Mouse (Mus musculus) MEL (cell line): ENCODE results near the gene Cchcr1. TPM values are rescaled to one million over a fixed set of nuclear protein-coding genes. Genes with fewer than 3 reads are reported as not detected.

ENCODE experiments used
- DNase-seq: peaks from one replicate; pipeline ENCODE4 v3.0.0; 2011; ENCODE audit warnings: low read depth, low spot score
- H3K27ac ChIP-seq: 2 replicates; pipeline ENCODE4 v1.5.1; 2012; ENCODE audit warnings: low read depth, mild to moderate bottlenecking, control low read depth, low read length, moderate library complexity; ENCODE audit not compliant: control insufficient read depth
- H3K27me3 ChIP-seq, 2 experiments: fragments of 150-350 bp in 1 of 2; sonication (generic) in 1 of 2; 2 replicates each; pipeline ENCODE4 v1.6.1; 2012; ENCODE audit warnings: low read length in 2 of 2, mild to moderate bottlenecking in 2 of 2, improper control_type of control experiment in 1 of 2, moderate library complexity in 1 of 2; ENCODE audit not compliant: insufficient read depth in 2 of 2, control insufficient read depth in 1 of 2
- H3K36me3 ChIP-seq, 2 experiments: 2 replicates each; pipeline ENCODE4 v1.6.1; 2012 to 2014; ENCODE audit warnings: low read length in 2 of 2, improper control_type of control experiment in 1 of 2, inconsistent platforms in 1 of 2, mild to moderate bottlenecking in 1 of 2; ENCODE audit not compliant: insufficient read depth in 2 of 2, control insufficient read depth in 1 of 2
- H3K4me1 ChIP-seq, 2 experiments: fragments of 150-350 bp in 1 of 2; sonication (generic) in 1 of 2; 2 replicates each; pipeline ENCODE4 v1.6.1; 2012; ENCODE audit warnings: low read length in 2 of 2, improper control_type of control experiment in 1 of 2, mild to moderate bottlenecking in 1 of 2; ENCODE audit not compliant: insufficient read depth in 2 of 2, control insufficient read depth in 1 of 2
- H3K4me3 ChIP-seq, 2 experiments: fragments of 150-350 bp in 1 of 2; sonication (generic) in 1 of 2; 2 replicates each; pipeline ENCODE4 v1.5.1; 2012; ENCODE audit warnings: low read depth in 2 of 2, low read length in 2 of 2, mild to moderate bottlenecking in 2 of 2, moderate library complexity in 2 of 2, control low read depth in 1 of 2, improper control_type of control experiment in 1 of 2; ENCODE audit not compliant: control insufficient read depth in 1 of 2, insufficient read depth in 1 of 2
- H3K79me2 ChIP-seq: 2 replicates; pipeline ENCODE4 v1.6.1; 2012; ENCODE audit warnings: mild to moderate bottlenecking, low read length, moderate library complexity; ENCODE audit not compliant: control insufficient read depth, poor library complexity, insufficient read depth
- H3K9ac ChIP-seq: 2 replicates; pipeline ENCODE4 v1.6.1; 2012; ENCODE audit warnings: low read depth, mild to moderate bottlenecking, control low read depth, low read length, moderate library complexity; ENCODE audit not compliant: control insufficient read depth, poor library complexity, severe bottlenecking
- H3K9me3 ChIP-seq: fragments of 150-350 bp; sonication (generic); replicated peaks from 2 replicates; pipeline ENCODE4 v1.6.1; 2012; ENCODE audit warnings: mild to moderate bottlenecking, low read length, improper control_type of control experiment, moderate library complexity; ENCODE audit not compliant: insufficient read depth
- CHD2 ChIP-seq: IDR thresholded peaks from 2 replicates; pipeline ENCODE4 v1.6.1; 2011; ENCODE audit warnings: low read length, improper control_type of control experiment
- CTCF ChIP-seq, 3 experiments: IDR thresholded peaks in 2 of 3; conservative IDR thresholded peaks in 1 of 3; 2 replicates each; pipeline ENCODE4 v1.5.1; 2011 to 2012; ENCODE audit warnings: low read length in 3 of 3, low read depth in 2 of 3, mild to moderate bottlenecking in 2 of 3, improper control_type of control experiment in 1 of 3, inconsistent platforms in 1 of 3, mixed read lengths in 1 of 3, moderate library complexity in 1 of 3; ENCODE audit not compliant: control insufficient read depth in 1 of 3, insufficient read depth in 1 of 3, poor library complexity in 1 of 3, severe bottlenecking in 1 of 3
- ELF1 ChIP-seq: IDR thresholded peaks from 2 replicates; pipeline ENCODE4 v1.6.1; 2014; ENCODE audit warnings: low read depth, mild to moderate bottlenecking, inconsistent platforms, low read length, improper control_type of control experiment, moderate library complexity
- ETS1 ChIP-seq: IDR thresholded peaks from 2 replicates; pipeline ENCODE4 v1.6.1; 2012; ENCODE audit warnings: low read depth, mild to moderate bottlenecking, inconsistent platforms, low read length, improper control_type of control experiment, moderate library complexity
- GABPA ChIP-seq: IDR thresholded peaks from 2 replicates; pipeline ENCODE4 v1.6.1; 2012; ENCODE audit warnings: low read depth, mild to moderate bottlenecking, inconsistent platforms, low read length, improper control_type of control experiment, moderate library complexity
- GATA1 ChIP-seq: IDR thresholded peaks from 2 replicates; pipeline ENCODE4 v1.6.1; 2011; ENCODE audit warnings: low read depth, low read length, improper control_type of control experiment
- KAT2A ChIP-seq: conservative IDR thresholded peaks from 2 replicates; pipeline ENCODE4 v1.6.1; 2012; ENCODE audit warnings: low read depth, low read length, improper control_type of control experiment, inconsistent platforms
- MAFK ChIP-seq: IDR thresholded peaks from 2 replicates; pipeline ENCODE4 v1.6.1; 2011; ENCODE audit warnings: low read depth, mild to moderate bottlenecking, low read length, improper control_type of control experiment, borderline replicate concordance
- MYB ChIP-seq: IDR thresholded peaks from 2 replicates; pipeline ENCODE4 v1.6.1; 2011; ENCODE audit warnings: mild to moderate bottlenecking, low read depth, low read length, improper control_type of control experiment
- MYC ChIP-seq: IDR thresholded peaks from 2 replicates; pipeline ENCODE4 v1.6.1; 2011; ENCODE audit warnings: low read depth, mild to moderate bottlenecking, low read length, improper control_type of control experiment, moderate library complexity
- NELFE ChIP-seq: IDR thresholded peaks from 2 replicates; pipeline ENCODE4 v1.6.1; 2011; ENCODE audit warnings: low read depth, low read length, improper control_type of control experiment
- POLR2A ChIP-seq, 2 experiments: IDR thresholded peaks; 2 replicates each; pipeline ENCODE4 v1.6.1; 2011 to 2012; ENCODE audit warnings: low read length in 2 of 2, mild to moderate bottlenecking in 2 of 2, control low read depth in 1 of 2, improper control_type of control experiment in 1 of 2, low read depth in 1 of 2, moderate library complexity in 1 of 2; ENCODE audit not compliant: control insufficient read depth in 1 of 2, insufficient read depth in 1 of 2, poor library complexity in 1 of 2
- POLR2AphosphoS5 ChIP-seq: IDR thresholded peaks from 2 replicates; pipeline ENCODE4 v1.6.1; 2012; ENCODE audit warnings: low read depth, borderline replicate concordance, mild to moderate bottlenecking, inconsistent platforms, low read length, moderate library complexity, mixed read lengths
- RCOR1 ChIP-seq: IDR thresholded peaks from 2 replicates; pipeline ENCODE4 v1.6.1; 2012; ENCODE audit warnings: low read depth, mild to moderate bottlenecking, inconsistent platforms, low read length, improper control_type of control experiment
- TAL1 ChIP-seq: IDR thresholded peaks from 2 replicates; pipeline ENCODE4 v1.6.1; 2012; ENCODE audit warnings: mild to moderate bottlenecking, inconsistent platforms, low read length, moderate library complexity, mixed read lengths
- USF2 ChIP-seq, 2 experiments: IDR thresholded peaks; 2 replicates each; pipeline ENCODE4 v1.6.1; 2011 to 2012; ENCODE audit warnings: improper control_type of control experiment in 2 of 2, low read length in 2 of 2, borderline replicate concordance in 1 of 2, inconsistent platforms in 1 of 2, low read depth in 1 of 2, mild to moderate bottlenecking in 1 of 2; ENCODE audit not compliant: insufficient read depth in 1 of 2
- ZKSCAN1 ChIP-seq: IDR thresholded peaks from 2 replicates; pipeline ENCODE4 v1.6.1; 2012; ENCODE audit warnings: low read depth, mild to moderate bottlenecking, inconsistent platforms, low read length, improper control_type of control experiment, moderate library complexity
- ZMIZ1 ChIP-seq: IDR thresholded peaks from 2 replicates; pipeline ENCODE4 v1.6.1; 2012; ENCODE audit warnings: low read depth, mild to moderate bottlenecking, inconsistent platforms, low read length, improper control_type of control experiment, moderate library complexity
- ZNF384 ChIP-seq: IDR thresholded peaks from 2 replicates; pipeline ENCODE4 v1.6.1; 2012; ENCODE audit warnings: low read depth, mild to moderate bottlenecking, inconsistent platforms, low read length, improper control_type of control experiment
- polyA plus RNA-seq, 2 experiments: library from polyadenylated mRNA; stranded (reverse) in 1 of 2; unstranded in 1 of 2; fragments of >175 nt in 1 of 2; fragments of >200 nt in 1 of 2; gene quantifications; 2 replicates each; pipeline versions ENCODE4 v1.2.1 to v1.2.4; 2012; ENCODE audit warnings: low replicate concordance in 2 of 2, low read depth in 1 of 2; ENCODE audit not compliant: insufficient read length in 2 of 2, insufficient read depth in 1 of 2, missing spikeins in 1 of 2
- total RNA-seq: library from RNA; depleted of rRNA; stranded (reverse); fragments of 300-350 nt; gene quantifications from 2 replicates; pipeline ENCODE4 v1.2.3, GENCODE M21; 2012

Cchcr1 gene
- total and polyA plus RNA-seq, 3 experiments, result 14.3 to 21.7 TPM; not detected in 1

DNA sequence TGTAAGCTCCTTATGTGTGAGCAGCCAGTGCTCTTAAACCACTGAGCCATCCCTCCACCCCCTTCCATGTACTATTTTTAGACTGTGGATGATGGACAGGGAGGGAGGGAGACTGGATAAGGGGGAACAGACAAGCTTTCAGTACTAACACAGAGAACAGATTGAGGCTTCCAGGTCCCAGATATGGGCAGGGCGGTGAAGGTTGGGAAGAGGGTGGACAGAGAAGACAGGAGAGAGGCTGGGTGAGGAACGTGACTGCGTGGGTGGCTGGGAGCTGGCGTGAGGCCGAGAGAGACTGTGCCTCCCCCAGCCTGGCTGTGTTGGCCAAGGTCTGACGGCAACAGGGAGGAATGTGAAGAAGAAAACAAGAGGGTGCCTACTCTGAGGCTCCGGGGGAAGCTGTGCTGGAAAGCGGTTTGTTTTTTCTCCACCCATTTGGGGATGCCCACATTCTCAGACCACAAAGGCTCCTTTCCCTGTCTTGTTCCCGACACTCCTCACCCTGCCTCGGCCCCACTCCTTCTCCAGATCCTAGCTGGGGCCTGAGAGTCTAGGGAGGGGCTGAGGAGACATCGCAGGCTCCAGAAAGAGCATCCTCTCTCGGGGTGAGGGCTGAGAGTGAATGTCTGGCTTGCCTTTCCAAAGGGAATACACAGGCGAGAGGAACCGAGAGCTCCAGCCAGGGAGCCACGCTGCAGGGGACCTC is 32.7 kb downstream of the Cchcr1 start:
- Histone ChIP-seq H3K4me1 (no peaks in the 10 kb centered on the region), H3K9ac (no peak overlapping the region), H3K79me2 (no peaks in the 10 kb centered on the region), H3K27me3 (no peaks in the 10 kb centered on the region), H3K36me3 (no peaks in the 10 kb centered on the region), H3K9me3 (no peaks in the 10 kb centered on the region), H3K27ac (no peak overlapping the region), H3K4me3 (no peak overlapping the region)
- TF ChIP-seq USF2 (IDR thresholded peaks at IDR 0.05; ENCODE audit: borderline replicate concordance in 1 of 2, insufficient read depth in 1 of 2, low read depth in 1 of 2, low read length in 2 of 2) (no peak), KAT2A (no peak), RCOR1 (no peak), CHD2 (no peak), GATA1 (no peak), POLR2AphosphoS5 (no peak), GABPA (no peak)
- TF ChIP-seq, all 39 proteins: peak for 0
- DNase-seq, result no peak

DNA sequence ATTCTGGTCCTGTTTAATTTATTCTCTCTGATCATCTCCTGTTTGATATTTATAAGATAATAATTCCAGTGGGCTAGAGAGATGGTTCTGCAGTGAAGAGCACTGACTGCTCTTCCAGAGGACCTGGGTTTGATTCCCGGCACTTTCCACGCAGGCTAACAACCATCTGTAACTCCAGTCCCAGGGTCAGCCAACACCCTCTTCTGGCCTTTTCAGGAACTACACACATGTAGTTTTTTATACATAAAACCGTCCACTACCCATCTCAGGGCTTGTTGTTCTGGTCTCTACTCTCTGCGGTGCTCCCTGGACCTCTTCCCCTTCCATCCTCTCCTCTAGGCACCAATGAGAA is 33.2 kb downstream of the Cchcr1 start:
- Histone ChIP-seq H3K27ac (no peak overlapping the region), H3K27me3 (no peaks in the 10 kb centered on the region), H3K4me3 (no peak overlapping the region), H3K79me2 (no peaks in the 10 kb centered on the region), H3K9me3 (no peaks in the 10 kb centered on the region), H3K4me1 (no peaks in the 10 kb centered on the region), H3K9ac (no peak overlapping the region), H3K36me3 (no peaks in the 10 kb centered on the region)
- no peak for DNase-seq
- TF ChIP-seq RCOR1 (no peak), ZMIZ1 (no peak), ZKSCAN1 (no peak), CTCF (IDR thresholded peaks at IDR 0.05 in 2 of 3, conservative IDR thresholded peaks at IDR 0.05 in 1 of 3; ENCODE audit: control insufficient read depth in 1 of 3, insufficient read depth in 1 of 3, low read depth in 2 of 3, low read length in 3 of 3, poor library complexity in 1 of 3, severe bottlenecking in 1 of 3) (peak in 2 of 3 experiments; percentile 18 to 27; a peak in 3 of 6 replicates)

DNA sequence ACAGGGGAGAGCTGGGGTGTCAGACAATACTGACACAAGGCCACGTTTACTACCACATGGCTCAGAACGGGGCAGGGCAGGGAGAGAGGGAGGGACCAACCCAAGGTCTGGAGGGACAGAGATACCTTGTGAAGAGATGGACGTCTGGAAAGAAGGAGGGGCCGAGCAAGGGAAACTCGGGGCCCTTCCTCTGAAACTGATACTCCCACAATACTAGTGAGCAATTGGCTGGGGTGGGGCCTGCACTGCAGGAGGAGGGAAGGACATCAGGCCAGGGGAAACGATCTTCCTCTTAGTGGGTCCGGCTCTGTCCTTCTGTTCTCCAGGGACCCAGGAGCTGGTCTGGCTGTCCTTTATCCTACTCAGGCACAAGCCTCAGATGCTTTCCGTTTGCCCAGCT is 34.0 kb downstream of the Cchcr1 start:
- Histone ChIP-seq H3K79me2 (no peaks in the 10 kb centered on the region), H3K27me3 (no peaks in the 10 kb centered on the region), H3K4me1 (no peaks in the 10 kb centered on the region), H3K9me3 (no peaks in the 10 kb centered on the region), H3K4me3 (no peak overlapping the region), H3K27ac (no peak overlapping the region), H3K36me3 (no peaks in the 10 kb centered on the region), H3K9ac (no peak overlapping the region)
- DNase-seq, result no peak
- TF ChIP-seq MYC, result no peak
- no peak for TF ChIP-seq ELF1
- no peak for TF ChIP-seq MAFK
- no peak for TF ChIP-seq MYB
- TF ChIP-seq POLR2A (IDR thresholded peaks at IDR 0.05; ENCODE audit: control insufficient read depth in 1 of 2, insufficient read depth in 1 of 2, low read depth in 1 of 2, low read length in 2 of 2, poor library complexity in 1 of 2), result no peak
- TF ChIP-seq TAL1, result no peak
- TF ChIP-seq NELFE, result no peak
- TF ChIP-seq ZNF384, result no peak
- TF ChIP-seq ETS1, result no peak
